Mouse (Mus musculus) spleen, adult 2 months (tissue): ENCODE measurements at regions not wholly inside any gene's neighbourhood (a gene's known extent, or its start where the extent isn't known, plus 50 kb on each side); places are given as distances from the start of the nearest gene placed in this dataset.

Experiments used
- DNase-seq, 2 experiments: peaks; one replicate each; pipeline versions ENCODE4 v3.0.0 to v3.0.0-alpha.2; 2012 to 2021; ENCODE audit warnings: low spot score in 2 of 2, low read depth in 1 of 2
- H3K27ac ChIP-seq: fragments of 200-500 bp; 2 replicates; pipeline ENCODE4 v1.5.1; 2012; ENCODE audit warnings: low read length, inconsistent platforms; ENCODE audit not compliant: insufficient read depth
- H3K27me3 ChIP-seq: fragments of 200-500 bp; 2 replicates; pipeline ENCODE4 v1.6.1; 2012; ENCODE audit warnings: mild to moderate bottlenecking, moderate library complexity, low read length, inconsistent platforms; ENCODE audit not compliant: control insufficient read depth, insufficient read depth
- H3K36me3 ChIP-seq: fragments of 200-500 bp; 2 replicates; pipeline ENCODE4 v1.6.1; 2012; ENCODE audit warnings: mild to moderate bottlenecking, low read length, inconsistent platforms; ENCODE audit not compliant: control insufficient read depth, insufficient read depth
- H3K4me1 ChIP-seq: fragments of 200-500 bp; 2 replicates; pipeline ENCODE4 v1.6.1; 2011; ENCODE audit warnings: inconsistent platforms; ENCODE audit not compliant: control insufficient read depth, insufficient read depth, insufficient read length
- H3K4me3 ChIP-seq: fragments of 200-500 bp; 2 replicates; pipeline ENCODE4 v1.5.1; 2011; ENCODE audit warnings: mild to moderate bottlenecking, inconsistent platforms; ENCODE audit not compliant: insufficient read depth, insufficient read length; ENCODE audit errors: extremely low read depth
- CTCF ChIP-seq: fragments of 200-500 bp; IDR thresholded peaks from 2 replicates; pipeline ENCODE4 v1.5.1; 2011; ENCODE audit warnings: mild to moderate bottlenecking, inconsistent platforms; ENCODE audit not compliant: insufficient read depth, insufficient read length, insufficient replicate concordance; ENCODE audit errors: extremely low read depth
- POLR2A ChIP-seq: fragments of 200-500 bp; IDR thresholded peaks from 2 replicates; pipeline ENCODE4 v1.6.1; 2011; ENCODE audit warnings: low read depth, low read length, inconsistent platforms
- WGBS: fragments of 180-500 bp; shearing (Covaris S2); methylation state at CpG from one replicate; pipeline ENCODE4 v1.1.7; 2018; 5-methylcytosine and 5-hydroxymethylcytosine counted together

GRCm38 (mm10) chr10:46011916-46012596, 434.4 kb downstream of the Hace1 start:
- H3K27ac ChIP-seq: no peak overlapping the region
- 18% methylated on average over 12 of the region's 12 CpGs for WGBS
- no peaks in the 10 kb centered on the region for H3K27me3 ChIP-seq
- no peak overlapping the region for H3K4me3 ChIP-seq
- no peaks in the 10 kb centered on the region for H3K4me1 ChIP-seq
- no peak for DNase-seq
- H3K36me3 ChIP-seq: no peaks in the 10 kb centered on the region
- TF ChIP-seq CTCF: peak; percentile 36; the same call in 1 of the 2 replicates
- TF ChIP-seq POLR2A: no peak

DNA sequence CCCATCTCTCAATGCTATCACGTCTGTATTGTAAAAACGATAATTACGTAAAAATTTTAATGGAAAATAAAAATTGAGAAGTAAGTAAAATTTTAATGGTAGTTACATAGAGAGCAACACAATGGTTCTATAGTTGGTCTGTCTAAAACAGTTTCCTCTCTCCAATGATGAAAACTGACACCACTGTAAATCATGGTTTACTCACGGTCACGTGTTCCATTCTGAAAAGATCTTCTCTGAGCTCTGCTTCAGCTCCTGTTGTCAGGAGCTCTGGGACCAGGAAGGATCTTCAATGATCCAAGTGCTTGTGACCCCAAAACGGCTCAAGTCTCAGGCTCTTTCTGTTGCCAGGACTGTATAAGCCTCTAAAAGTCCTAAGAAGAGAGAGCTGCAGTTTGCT, 435.0 kb downstream of the Hace1 start:
- no peak overlapping the region for H3K27ac ChIP-seq
- no peak for DNase-seq
- H3K27me3 ChIP-seq: no peaks in the 10 kb centered on the region
- H3K36me3 ChIP-seq: no peaks in the 10 kb centered on the region
- 70% methylated on average over 6 of the region's 6 CpGs for WGBS
- H3K4me1 ChIP-seq: no peaks in the 10 kb centered on the region
- no peak overlapping the region for H3K4me3 ChIP-seq
- TF ChIP-seq CTCF: no peak
- TF ChIP-seq POLR2A: no peak

DNA sequence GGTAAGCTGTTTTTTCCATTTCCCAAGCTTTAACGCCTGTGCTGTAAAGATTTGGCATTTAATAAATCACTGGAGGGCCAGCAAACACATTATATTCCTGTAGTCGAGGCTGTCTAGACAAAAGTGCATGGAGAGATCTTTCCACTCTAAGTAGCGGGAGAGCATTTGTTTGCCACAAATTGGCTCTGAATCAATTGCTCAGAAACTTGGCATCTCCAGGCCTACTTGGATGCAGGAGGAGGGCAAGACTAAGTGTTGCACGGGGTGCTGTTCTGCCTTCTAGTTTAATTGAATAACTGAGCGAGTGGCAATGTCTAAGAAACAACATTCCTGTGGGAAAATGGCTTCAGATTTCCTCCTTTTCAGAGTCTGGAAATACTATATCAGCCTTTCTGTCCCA, 438.7 kb downstream of the Hace1 start:
- no peak overlapping the region for H3K27ac ChIP-seq
- TF ChIP-seq CTCF (no peak), POLR2A (no peak)
- 78% methylated on average over 5 of the region's 5 CpGs for WGBS

GRCm38 (mm10) chr10:46045474-46046093, 468.0 kb downstream of the Hace1 start:
- no peak for TF ChIP-seq POLR2A
- no peaks in the 10 kb centered on the region for H3K36me3 ChIP-seq
- H3K27ac ChIP-seq: no peak overlapping the region
- no peak overlapping the region for H3K4me3 ChIP-seq
- DNase-seq: no peak
- no peaks in the 10 kb centered on the region for H3K27me3 ChIP-seq
- H3K4me1 ChIP-seq: no peaks in the 10 kb centered on the region
- WGBS: 74% methylated on average over 6 of the region's 6 CpGs

More for the DNA sequence above, 438.7 kb downstream of the Hace1 start:
- no peaks in the 10 kb centered on the region for H3K4me1 ChIP-seq
- no peak overlapping the region for H3K4me3 ChIP-seq
- no peaks in the 10 kb centered on the region for H3K27me3 ChIP-seq
- no peak for DNase-seq
- no peaks in the 10 kb centered on the region for H3K36me3 ChIP-seq

GRCm38 (mm10) chr10:46046094-46046749, 468.6 kb downstream of the Hace1 start:
- no peaks in the 10 kb centered on the region for H3K27me3 ChIP-seq
- no peak overlapping the region for H3K4me3 ChIP-seq
- no peak for DNase-seq
- H3K4me1 ChIP-seq: no peaks in the 10 kb centered on the region
- H3K36me3 ChIP-seq: no peaks in the 10 kb centered on the region
- no peak overlapping the region for H3K27ac ChIP-seq
- TF ChIP-seq POLR2A: no peak
- no peak for TF ChIP-seq CTCF

DNA sequence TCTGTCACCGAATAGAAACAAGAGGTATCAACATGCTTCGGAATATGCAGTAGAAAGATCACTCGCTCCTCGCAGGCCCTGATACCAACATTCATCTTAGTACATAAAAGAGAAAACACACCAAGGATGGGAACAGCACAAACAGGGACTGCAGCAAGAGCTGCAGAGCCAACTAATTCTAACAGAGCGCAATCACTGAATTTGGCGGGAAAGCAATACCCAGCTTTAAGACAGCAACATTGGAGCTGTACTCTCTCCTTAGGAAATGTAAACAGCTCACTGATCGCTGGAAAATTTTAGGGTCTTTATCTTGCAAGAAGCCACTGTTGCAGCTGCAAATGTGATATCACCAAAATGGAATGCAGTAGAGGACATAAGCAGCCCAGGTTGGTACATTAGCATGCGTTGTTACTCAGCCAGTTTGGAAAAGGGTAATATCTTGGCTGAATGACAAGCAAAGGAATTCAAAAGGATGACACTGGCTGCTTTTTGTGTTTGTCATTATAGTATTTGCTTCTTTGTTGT, 469.3 kb downstream of the Hace1 start:
- Histone ChIP-seq H3K4me1 (no peaks in the 10 kb centered on the region), H3K27ac (no peak overlapping the region), H3K36me3 (no peaks in the 10 kb centered on the region), H3K4me3 (no peak overlapping the region), H3K27me3 (no peaks in the 10 kb centered on the region)
- WGBS: 86% methylated on average over 8 of the region's 8 CpGs
- TF ChIP-seq CTCF (no peak), POLR2A (no peak)
- DNase-seq: no peak

DNA sequence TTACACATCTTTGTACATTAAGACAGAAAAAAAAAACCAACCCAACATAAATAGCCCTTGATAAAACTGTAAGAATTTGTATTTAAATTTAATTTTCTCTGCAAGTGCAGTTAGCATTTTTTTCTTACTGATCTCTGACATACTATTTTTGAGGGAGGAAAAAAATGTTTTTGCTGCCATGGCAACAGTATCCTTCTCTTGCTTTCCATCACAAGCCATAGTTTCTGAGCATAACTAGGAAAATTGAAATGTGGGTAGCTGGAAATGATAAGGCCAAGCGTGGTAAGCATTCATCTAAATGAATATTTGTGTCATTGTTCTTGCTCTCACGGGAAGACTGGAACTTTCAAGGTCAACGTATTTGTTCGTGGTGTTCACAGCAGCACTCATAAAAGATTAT, 470.0 kb downstream of the Hace1 start:
- TF ChIP-seq POLR2A: no peak
- no peak for TF ChIP-seq CTCF
- 74% methylated on average over 4 of the region's 4 CpGs for WGBS

More for the DNA sequence above, 470.0 kb downstream of the Hace1 start:
- Histone ChIP-seq H3K36me3 (no peaks in the 10 kb centered on the region), H3K27me3 (no peaks in the 10 kb centered on the region), H3K4me3 (no peak overlapping the region), H3K4me1 (no peaks in the 10 kb centered on the region), H3K27ac (no peak overlapping the region)
- DNase-seq: no peak
